Mouse (Mus musculus): ENCODE data around the gene Akap10. TPM values are rescaled to one million over a fixed set of nuclear protein-coding genes. Genes with fewer than 3 reads are reported as not detected.
"Not testable (repeated sequence)": the region's sequence is repeated elsewhere in the genome, so short reads cannot be mapped to it uniquely, and the experiment has no call there.

Akap10 gene
- polyA plus RNA-seq, 1 experiment from 2014 or later: 14.4 TPM

GRCm38 (mm10) chr11:61962684-61963083 is 32.6 kb upstream of the Akap10 start:
- Histone ChIP-seq H3K27me3 (ENCODE audit: control insufficient read depth, insufficient read depth, low read length) (peaks cover 21% of the 10 kb centered on the region), H3K9me3 (ENCODE audit: control insufficient read depth, low read length) (no peaks in the 10 kb centered on the region), H3K27ac (no peak overlapping the region), H3K36me3 (replicated peaks; ENCODE audit: control insufficient read depth, insufficient read depth) (no peaks in the 10 kb centered on the region), H3K4me2 (replicated peaks) (no peak overlapping the region), H3K4me3 (replicated peaks; ENCODE audit: low read length) (no peak overlapping the region), H3K4me1 (replicated peaks; ENCODE audit: control insufficient read depth, insufficient read depth, low read length) (0 out of 2 replicates have a peak, but pooled peaks cover under 1% of the 10 kb centered on the region), H3K9ac (no peak overlapping the region)
- ATAC-seq (ENCODE audit: low FRiP score) (no peak), DNase-seq (ENCODE audit: low spot score) (no peak)
- 81% methylated on average over 6 of the region's 6 CpGs for WGBS

- Histone ChIP-seq H3K4me1 (replicated peaks; ENCODE audit: control insufficient read depth, insufficient read depth, low read length) (0 out of 2 replicates have a peak, but pooled peaks cover 3% of the 10 kb centered on the region), H3K4me2 (replicated peaks) (no peak overlapping the region), H3K9me3 (ENCODE audit: control insufficient read depth, low read length) (no peaks in the 10 kb centered on the region), H3K4me3 (replicated peaks; ENCODE audit: low read length) (no peak overlapping the region), H3K27ac (no peak overlapping the region), H3K36me3 (replicated peaks; ENCODE audit: control insufficient read depth, insufficient read depth) (no peaks in the 10 kb centered on the region), H3K9ac (no peak overlapping the region), H3K27me3 (ENCODE audit: control insufficient read depth, insufficient read depth, low read length) (peaks cover 23% of the 10 kb centered on the region)
- 88% methylated on average over 2 of the region's 2 CpGs for whole genome bisulfite sequencing
- no peak for ATAC-seq (ENCODE audit: low FRiP score)
- no peak for DNase-seq (ENCODE audit: low spot score)
These were observed 30.0 kb upstream of the Akap10 start for GRCm38 (mm10) chr11:61960096-61960495.

- H3K27me3 ChIP-seq (ENCODE audit: control insufficient read depth, insufficient read depth, low read length): peaks cover 23% of the 10 kb centered on the region
- not testable (repeated sequence) for H3K4me1 ChIP-seq (replicated peaks; ENCODE audit: control insufficient read depth, insufficient read depth, low read length); H3K4me3 ChIP-seq (replicated peaks; ENCODE audit: low read length); DNase-seq (ENCODE audit: low spot score); ATAC-seq (ENCODE audit: low FRiP score); H3K36me3 ChIP-seq (replicated peaks; ENCODE audit: control insufficient read depth, insufficient read depth); H3K9me3 ChIP-seq (ENCODE audit: control insufficient read depth, low read length); H3K4me2 ChIP-seq (replicated peaks); H3K27ac ChIP-seq; H3K9ac ChIP-seq
- 57% methylated on average over 6 of the region's 6 CpGs for WGBS
These were observed 28.7 kb upstream of the Akap10 start for GRCm38 (mm10) chr11:61958706-61959105.

- H3K9me3 ChIP-seq (ENCODE audit: control insufficient read depth, low read length): no peaks in the 10 kb centered on the region
- no peak overlapping the region for H3K27ac ChIP-seq
- 0 out of 2 replicates have a peak, but pooled peaks cover 3% of the 10 kb centered on the region for H3K4me1 ChIP-seq (replicated peaks; ENCODE audit: control insufficient read depth, insufficient read depth, low read length)
- peaks cover 23% of the 10 kb centered on the region for H3K27me3 ChIP-seq (ENCODE audit: control insufficient read depth, insufficient read depth, low read length)
- WGBS: 4% methylated on average over 25 of the region's 25 CpGs
- peak overlapping the region; percentile 66; the same call in 1 of the 2 replicates for H3K9ac ChIP-seq
- H3K36me3 ChIP-seq (replicated peaks; ENCODE audit: control insufficient read depth, insufficient read depth): no peaks in the 10 kb centered on the region
- H3K4me2 ChIP-seq (replicated peaks): peak overlapping the region; percentile 97
- ATAC-seq (ENCODE audit: low FRiP score): no peak
- DNase-seq (ENCODE audit: low spot score): peak; percentile 55
- H3K4me3 ChIP-seq (replicated peaks; ENCODE audit: low read length): peak overlapping the region; percentile 65
These were observed 27.3 kb upstream of the Akap10 start for GRCm38 (mm10) chr11:61957296-61957813.

GRCm38 (mm10) chr11:61956572-61957295 is 26.7 kb upstream of the Akap10 start, which contains the start of gene Specc1:
Gene Specc1, plus strand, starts transcription at chr11:61956763.
- WGBS: under 1% methylated on average over 46 of the region's 58 CpGs
- Histone ChIP-seq H3K36me3 (replicated peaks; ENCODE audit: control insufficient read depth, insufficient read depth) (no peaks in the 10 kb centered on the region), H3K4me2 (replicated peaks) (peak within 1 kb of the TSS; percentile 97), H3K27ac (no peak within 1 kb of the TSS), H3K4me1 (replicated peaks; ENCODE audit: control insufficient read depth, insufficient read depth, low read length) (0 out of 2 replicates have a peak, but pooled peaks cover 3% of the 10 kb centered on the region), H3K4me3 (replicated peaks; ENCODE audit: low read length) (peak within 1 kb of the TSS; percentile 65), H3K9ac (peak within 1 kb of the TSS; percentile 66), H3K27me3 (ENCODE audit: control insufficient read depth, insufficient read depth, low read length) (peaks cover 23% of the 10 kb centered on the region), H3K9me3 (ENCODE audit: control insufficient read depth, low read length) (no peaks in the 10 kb centered on the region)
- DNase-seq (ENCODE audit: low spot score) (peak; percentile 96), ATAC-seq (ENCODE audit: low FRiP score) (peak; percentile 91)

DNA sequence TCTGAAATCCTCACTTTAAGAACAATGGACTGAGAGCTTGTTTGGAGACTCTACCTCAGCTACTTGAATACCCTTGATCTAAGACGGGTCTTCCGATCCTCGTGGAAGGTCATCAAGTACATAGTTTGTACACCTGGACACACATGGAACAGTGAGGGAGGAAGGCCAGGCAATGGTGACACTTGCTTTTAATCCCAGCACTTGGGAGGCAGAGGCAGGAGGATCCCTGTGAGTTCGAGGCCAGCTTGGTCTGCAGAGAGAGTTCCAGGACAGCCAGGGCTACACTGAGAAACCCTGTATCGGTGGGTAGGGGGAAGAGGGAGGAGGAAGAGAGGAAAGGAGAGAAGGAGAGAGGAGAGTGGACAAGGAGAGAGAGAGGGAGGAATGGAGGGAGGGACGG is 25.9 kb upstream of the Akap10 start:
- 86% methylated on average over 6 of the region's 6 CpGs for WGBS
- Histone ChIP-seq H3K27me3 (ENCODE audit: control insufficient read depth, insufficient read depth, low read length) (peaks cover 23% of the 10 kb centered on the region), H3K9me3 (ENCODE audit: control insufficient read depth, low read length) (no peaks in the 10 kb centered on the region), H3K4me3 (replicated peaks; ENCODE audit: low read length) (no peak overlapping the region), H3K4me2 (replicated peaks) (no peak overlapping the region), H3K4me1 (replicated peaks; ENCODE audit: control insufficient read depth, insufficient read depth, low read length) (0 out of 2 replicates have a peak, but pooled peaks cover 3% of the 10 kb centered on the region), H3K9ac (no peak overlapping the region), H3K27ac (no peak overlapping the region), H3K36me3 (replicated peaks; ENCODE audit: control insufficient read depth, insufficient read depth) (no peaks in the 10 kb centered on the region)
- DNase-seq (ENCODE audit: low spot score) (no peak), ATAC-seq (ENCODE audit: low FRiP score) (no peak)

- DNase-seq (ENCODE audit: low spot score) (no peak), ATAC-seq (ENCODE audit: low FRiP score) (no peak)
- peaks cover 23% of the 10 kb centered on the region for H3K27me3 ChIP-seq (ENCODE audit: control insufficient read depth, insufficient read depth, low read length)
- no peak overlapping the region for H3K4me3 ChIP-seq (replicated peaks; ENCODE audit: low read length)
- 0 out of 2 replicates have a peak, but pooled peaks cover 3% of the 10 kb centered on the region for H3K4me1 ChIP-seq (replicated peaks; ENCODE audit: control insufficient read depth, insufficient read depth, low read length)
- H3K4me2 ChIP-seq (replicated peaks): no peak overlapping the region
- no peak overlapping the region for H3K9ac ChIP-seq
- H3K36me3 ChIP-seq (replicated peaks; ENCODE audit: control insufficient read depth, insufficient read depth): no peaks in the 10 kb centered on the region
- 70% methylated on average over 6 of the region's 6 CpGs for WGBS
- H3K27ac ChIP-seq: no peak overlapping the region
- no peaks in the 10 kb centered on the region for H3K9me3 ChIP-seq (ENCODE audit: control insufficient read depth, low read length)
These were observed 25.1 kb upstream of the Akap10 start for GRCm38 (mm10) chr11:61955136-61955535.

DNA sequence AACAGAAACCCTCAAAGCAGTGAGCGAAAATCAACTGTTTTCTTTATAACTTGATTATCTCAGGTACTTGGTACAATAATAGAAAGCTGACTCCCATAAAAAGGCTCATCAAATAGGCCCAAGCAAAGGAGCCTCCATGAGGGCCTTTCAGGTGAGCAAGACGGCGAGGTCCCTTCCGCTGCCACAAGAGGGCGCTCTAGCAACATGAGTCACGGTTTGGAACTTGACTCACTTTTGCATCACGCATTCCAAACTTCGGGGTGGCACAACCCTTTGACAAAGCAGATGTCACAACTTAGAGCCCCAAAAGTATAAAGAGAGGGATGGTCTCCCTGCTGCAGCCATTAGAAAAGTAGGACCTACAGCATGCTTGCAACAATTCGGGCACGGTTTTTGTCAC is 20.6 kb upstream of the Akap10 start:
- Histone ChIP-seq H3K27me3 (ENCODE audit: control insufficient read depth, insufficient read depth, low read length) (no peaks in the 10 kb centered on the region), H3K27ac (no peak overlapping the region), H3K36me3 (replicated peaks; ENCODE audit: control insufficient read depth, insufficient read depth) (no peaks in the 10 kb centered on the region), H3K9ac (no peak overlapping the region), H3K4me1 (replicated peaks; ENCODE audit: control insufficient read depth, insufficient read depth, low read length) (no peaks in the 10 kb centered on the region), H3K9me3 (ENCODE audit: control insufficient read depth, low read length) (no peaks in the 10 kb centered on the region), H3K4me3 (replicated peaks; ENCODE audit: low read length) (no peak overlapping the region), H3K4me2 (replicated peaks) (no peak overlapping the region)
- 0 out of 2 replicates have a peak, but pooled peaks have one; percentile 8 for ATAC-seq (ENCODE audit: low FRiP score)
- peak; percentile 89 for DNase-seq (ENCODE audit: low spot score)
- WGBS: 20% methylated on average over 10 of the region's 10 CpGs

DNA sequence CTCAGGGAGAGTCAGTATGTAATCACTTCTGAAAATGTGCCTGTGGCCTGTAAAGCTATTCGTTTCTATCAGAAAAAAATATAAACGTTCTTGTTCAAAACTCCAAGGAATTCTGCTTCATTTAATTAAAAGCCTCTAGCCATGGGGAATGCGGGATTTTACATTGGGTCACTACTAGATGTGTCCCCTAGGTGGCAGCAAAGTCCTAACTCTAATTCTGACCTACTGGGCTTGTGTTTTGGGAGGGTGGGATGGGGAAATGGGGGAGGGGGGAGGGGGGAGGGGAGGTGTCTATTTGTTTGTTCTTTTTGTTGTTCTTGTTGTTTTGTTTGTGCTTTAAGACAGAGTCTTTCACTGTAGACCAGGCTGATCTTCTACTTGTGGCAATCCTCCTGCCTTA is 19.3 kb upstream of the Akap10 start:
- WGBS: 0% methylated on average over 3 of the region's 3 CpGs
- Histone ChIP-seq H3K4me3 (replicated peaks; ENCODE audit: low read length) (no peak overlapping the region), H3K27ac (no peak overlapping the region), H3K4me2 (replicated peaks) (no peak overlapping the region), H3K9ac (no peak overlapping the region), H3K9me3 (ENCODE audit: control insufficient read depth, low read length) (no peaks in the 10 kb centered on the region), H3K36me3 (replicated peaks; ENCODE audit: control insufficient read depth, insufficient read depth) (no peaks in the 10 kb centered on the region), H3K27me3 (ENCODE audit: control insufficient read depth, insufficient read depth, low read length) (no peaks in the 10 kb centered on the region), H3K4me1 (replicated peaks; ENCODE audit: control insufficient read depth, insufficient read depth, low read length) (no peaks in the 10 kb centered on the region)
- DNase-seq (ENCODE audit: low spot score) (peak; percentile 85), ATAC-seq (ENCODE audit: low FRiP score) (no peak)
